Mouse (Mus musculus) left cerebral cortex, postnatal 4 days (tissue): ENCODE data around the gene Sars2. TPM values are rescaled to one million over a fixed set of nuclear protein-coding genes. Genes with fewer than 3 reads are reported as not detected.

Source experiments
- DNase-seq: peaks from one replicate; pipeline ENCODE4 v3.0.0-alpha.2; 2022
- intact Hi-C: fragments of 180-260 bp; cut with DNase I; formaldehyde crosslinking; loops from one replicate; pipeline ENCODE4 v1.15.1; 2025
- total RNA-seq, 2 experiments: library from RNA; stranded (reverse); gene quantifications; 2 replicates each; pipeline ENCODE4 v1.2.3; 2021

The Sars2 gene
- total RNA-seq, 2 experiments from 2014 or later, result 11.9 to 13.3 TPM

DNA sequence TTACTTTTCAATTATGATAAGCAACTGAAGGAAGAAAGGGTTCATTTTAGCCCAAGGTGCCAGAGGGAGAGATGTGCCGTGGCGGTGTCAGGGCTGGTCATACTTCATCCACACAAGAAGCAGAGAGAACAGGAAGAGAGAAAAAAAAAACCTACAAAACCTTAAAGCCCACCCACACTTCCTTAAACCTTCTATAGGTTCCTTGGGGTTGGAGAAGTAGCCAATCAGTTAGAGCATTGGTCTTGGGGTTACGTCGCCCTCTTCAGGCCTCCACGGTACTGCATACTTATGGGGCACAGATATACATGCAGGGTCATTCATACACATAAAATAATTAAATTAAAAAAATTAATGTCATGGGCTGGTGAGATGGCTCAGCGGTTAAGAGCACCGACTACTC lies 19.7 kb upstream of the Sars2 start:
- intact Hi-C loops, result loop anchor here (10.0 kb wide), 2 partner anchors 63 to 117 kb away; partner anchors contain the start of gene Rinl
- no peak for DNase-seq

DNA sequence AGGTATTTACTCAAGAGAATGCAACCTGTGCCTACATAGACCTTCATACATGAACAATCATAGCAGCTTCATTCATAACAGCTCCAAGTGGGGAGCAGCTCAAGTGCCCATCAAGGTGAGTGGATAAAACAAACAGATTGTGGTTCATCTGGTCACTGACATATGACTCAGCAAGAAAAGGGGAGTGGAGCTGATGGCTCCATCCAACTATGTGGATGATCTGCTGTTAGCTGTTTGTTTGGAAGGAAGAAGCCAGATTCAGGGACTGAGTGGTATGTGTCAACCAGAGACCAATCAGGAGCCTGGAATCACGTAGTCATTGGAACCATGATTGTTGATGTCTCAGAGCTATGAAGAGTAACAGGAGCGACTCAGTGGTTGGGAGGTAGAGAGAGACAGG lies 17.2 kb upstream of the Sars2 start:
- intact Hi-C loops, result loop anchor here (10.0 kb wide), 2 partner anchors 60 to 120 kb away; partner anchors contain the start of gene Rinl
- no peak for DNase-seq

DNA sequence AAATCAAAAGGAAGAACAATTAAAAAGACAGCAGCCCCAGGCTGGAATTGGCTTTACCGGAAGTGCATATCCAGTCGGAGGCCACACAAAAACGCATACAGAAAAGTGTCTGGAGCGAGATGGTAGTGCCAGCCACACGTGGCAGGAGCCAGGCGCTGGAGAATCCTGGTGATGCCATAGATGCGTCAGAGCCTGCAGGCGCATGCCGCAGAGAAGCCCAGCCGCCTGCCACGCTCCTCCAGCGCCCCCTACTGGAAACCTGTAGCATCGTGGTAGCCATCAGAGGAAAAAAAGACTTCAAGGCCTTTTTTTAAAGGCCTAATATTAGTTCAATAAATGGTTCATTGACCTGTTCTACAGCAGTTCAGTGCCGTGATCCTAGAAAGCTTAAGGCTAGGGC lies 15.2 kb upstream of the Sars2 start:
- DNase-seq, result peak; percentile 82
- intact Hi-C loops, result loop anchor here (10.0 kb wide), 2 partner anchors 58 to 122 kb away; partner anchors contain the start of gene Rinl

DNA sequence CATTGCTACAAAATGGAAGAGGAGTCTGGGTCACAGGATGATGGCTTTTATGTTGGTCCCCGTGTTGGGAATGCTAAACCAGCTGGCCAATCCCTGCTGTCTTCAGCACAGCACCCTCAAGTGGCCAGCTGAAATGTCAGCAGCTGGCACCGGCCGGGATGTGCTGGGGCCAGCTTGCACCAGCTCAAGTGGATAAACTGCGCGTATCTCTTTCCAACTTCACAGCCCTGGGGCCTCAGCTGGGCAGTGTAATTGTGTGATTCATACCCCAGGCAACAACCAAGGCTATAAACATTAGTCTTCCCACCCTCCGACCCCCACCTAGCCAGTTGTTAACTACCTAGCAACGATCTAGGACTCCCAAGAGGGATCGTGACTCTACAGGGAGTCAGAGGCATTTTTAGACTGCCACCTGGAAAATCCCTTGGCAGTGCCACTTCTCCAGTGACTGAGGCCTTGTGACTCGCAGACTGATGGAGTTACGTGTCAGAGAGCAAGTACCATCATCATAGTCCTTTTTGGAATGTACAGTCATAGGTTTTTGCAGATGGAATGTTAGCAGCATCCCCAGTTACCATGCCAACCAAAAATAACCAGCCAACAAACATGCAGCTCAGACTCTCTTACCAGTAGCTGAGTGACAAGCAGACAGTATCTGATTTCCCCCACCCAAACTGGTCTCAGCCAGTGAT lies 14.0 kb upstream of the Sars2 start:
- intact Hi-C loops, result loop anchor here (10.0 kb wide), 2 partner anchors 57 to 123 kb away; partner anchors contain the start of gene Rinl
- peak; percentile 49 for DNase-seq

DNA sequence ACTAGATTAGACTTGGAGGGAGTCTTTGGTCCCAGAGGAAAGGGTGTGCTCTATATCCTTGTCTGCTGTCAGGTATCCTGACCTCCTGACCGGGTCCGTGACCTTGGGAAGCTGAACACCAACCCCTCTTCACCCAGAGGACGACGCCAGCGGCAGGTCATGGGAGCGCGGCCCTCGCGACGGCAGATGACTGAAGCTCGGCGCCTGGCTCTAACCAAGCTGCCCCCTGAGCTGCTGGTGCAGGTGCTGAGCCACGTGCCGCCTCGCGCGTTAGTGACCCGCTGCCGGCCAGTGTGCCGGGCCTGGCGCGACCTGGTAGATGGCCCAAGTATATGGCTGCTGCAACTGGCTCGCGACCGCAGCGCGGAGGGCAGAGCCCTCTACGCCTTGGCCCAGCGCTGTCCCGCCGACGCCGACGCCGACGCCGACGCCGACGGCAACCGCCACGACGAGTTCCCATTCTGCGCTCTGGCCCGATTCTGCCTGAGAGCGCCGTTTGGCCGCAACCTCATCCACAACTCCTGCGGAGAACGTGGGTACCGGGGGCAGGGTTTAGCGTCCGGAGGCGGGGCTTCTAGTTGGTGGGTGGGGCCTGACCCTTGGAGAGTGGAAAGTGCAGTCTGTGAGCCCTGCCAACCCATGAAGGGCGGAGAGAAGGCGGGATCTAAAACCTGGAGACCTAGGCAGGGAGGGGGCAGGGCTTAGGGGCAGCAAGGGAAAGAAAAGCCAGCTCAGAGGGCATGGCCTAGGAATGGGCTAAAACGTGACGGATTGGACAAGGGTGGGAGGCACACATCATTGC lies 9.2 kb upstream of the Sars2 start:
- intact Hi-C loops, result no loop called here
- DNase-seq, result peak; percentile 73

DNA sequence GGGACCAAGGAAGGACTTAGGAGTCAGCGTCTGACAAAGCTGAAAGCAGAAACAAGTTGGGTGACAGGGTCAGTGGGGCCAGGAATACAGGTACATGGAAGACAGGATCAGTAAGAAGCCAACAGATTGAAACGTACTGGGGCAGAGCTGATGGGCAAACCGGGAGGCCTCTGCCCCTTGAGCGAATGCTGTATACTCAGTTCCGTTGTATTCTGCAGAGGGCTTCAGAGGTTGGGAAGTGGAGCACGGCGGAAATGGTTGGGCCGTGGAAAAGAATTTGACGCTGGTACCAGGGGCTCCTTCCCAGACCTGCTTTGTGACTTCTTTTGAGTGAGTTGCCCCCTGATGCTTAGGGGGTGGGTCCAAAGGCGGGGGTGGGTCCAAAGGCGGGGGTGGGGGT lies 8.6 kb upstream of the Sars2 start:
- DNase-seq, result no peak
- intact Hi-C loops, result no loop called here

DNA sequence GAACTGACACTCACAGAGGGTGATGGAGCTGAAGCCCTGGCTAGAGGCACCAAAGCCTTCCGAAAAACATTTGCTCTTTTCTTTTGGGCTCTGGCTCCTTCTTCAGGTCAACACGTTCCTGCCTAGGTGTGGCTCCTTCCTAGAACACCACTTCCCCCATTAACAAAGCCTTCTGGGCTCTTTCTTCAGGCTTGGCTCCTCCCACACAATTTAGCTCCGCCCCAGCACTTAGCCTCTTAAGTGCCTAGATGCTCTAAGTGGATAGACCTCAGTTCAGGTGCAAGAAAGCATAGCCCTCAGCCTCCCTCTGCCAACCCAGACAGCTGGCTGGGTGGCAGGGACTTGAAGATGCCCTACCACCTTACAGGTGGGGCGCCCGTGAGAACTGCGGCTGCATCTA lies 6.1 kb upstream of the Sars2 start:
- no peak for DNase-seq
- intact Hi-C loops, result no loop called here

DNA sequence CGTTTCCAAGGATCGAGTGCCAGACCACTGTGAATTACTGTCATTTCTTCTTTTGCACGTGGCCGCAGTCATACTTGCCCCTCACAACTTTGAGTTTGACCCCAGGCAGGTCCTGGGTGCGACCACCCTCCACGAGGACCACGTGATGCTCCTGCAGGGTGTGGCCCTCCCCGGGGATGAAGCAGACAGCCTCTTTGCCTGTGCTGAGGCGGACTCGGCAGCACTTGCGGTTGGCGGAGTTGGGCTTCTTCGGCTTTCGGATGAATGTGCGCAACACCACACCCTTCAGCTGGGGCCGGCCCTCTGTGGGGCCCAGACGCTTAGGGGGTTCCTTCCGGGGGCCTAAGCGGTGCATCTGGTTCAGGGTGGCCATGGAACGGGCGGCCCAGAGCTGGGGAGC lies 2.0 kb upstream of the Sars2 start:
- intact Hi-C loops, result no loop called here
- no peak for DNase-seq

DNA sequence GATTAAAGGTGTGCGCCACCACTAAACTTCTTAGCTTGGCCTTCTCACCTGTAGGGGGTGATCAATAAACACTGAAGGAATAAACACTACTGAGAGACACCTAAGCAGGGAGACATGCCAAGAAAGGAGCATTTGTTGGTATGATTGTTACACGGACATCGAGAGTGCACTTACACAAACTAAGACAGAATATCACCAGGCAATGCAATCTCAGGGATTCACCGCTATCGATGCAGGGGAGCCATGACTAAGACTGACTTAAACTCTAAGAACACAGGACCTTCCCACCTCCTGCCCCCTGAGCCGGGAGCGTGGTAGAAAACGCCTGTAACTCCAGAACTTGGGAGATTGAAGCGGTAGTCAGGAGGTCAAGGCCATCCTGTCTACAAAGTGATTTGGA lies 843 bp upstream of the Sars2 start:
- DNase-seq, result no peak
- intact Hi-C loops, result no loop called here

DNA sequence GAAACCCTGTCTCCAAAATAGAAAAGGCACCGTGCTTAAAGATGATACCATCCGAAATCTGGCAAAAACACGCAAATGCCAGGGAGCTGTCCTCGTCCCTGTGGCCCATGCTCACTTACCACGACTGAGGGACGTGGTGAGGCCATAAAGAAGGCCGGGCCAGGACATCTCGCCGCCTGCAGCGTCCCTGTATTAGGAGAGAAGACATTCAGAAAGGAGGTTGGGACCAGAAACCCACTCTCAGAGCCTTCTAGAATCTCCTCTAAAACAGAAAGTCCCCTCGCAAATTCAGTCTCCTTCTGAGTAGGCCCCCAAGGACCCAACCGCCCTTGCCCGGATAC lies 454 bp upstream of the Sars2 start:
- DNase-seq, result no peak
- intact Hi-C loops, result no loop called here

DNA sequence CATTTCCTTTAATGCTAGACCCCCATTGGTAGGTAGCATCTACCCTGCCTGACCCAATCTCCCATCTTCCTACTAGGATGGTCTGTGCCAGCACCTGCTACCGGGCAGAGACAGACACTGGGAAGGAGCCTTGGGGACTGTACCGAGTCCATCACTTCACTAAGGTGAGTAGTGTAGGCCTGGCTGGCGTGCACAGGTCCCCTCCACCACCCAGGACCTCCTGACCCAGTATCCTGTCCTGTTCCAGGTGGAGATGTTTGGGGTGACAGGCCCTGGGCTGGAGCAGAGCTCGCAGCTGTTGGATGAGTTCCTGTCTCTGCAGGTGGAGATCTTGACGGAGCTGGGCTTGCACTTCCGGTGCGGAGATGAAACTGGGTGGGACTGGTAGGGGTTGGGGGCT lies 8.1 kb downstream of the Sars2 start:
- no peak for DNase-seq
- intact Hi-C loops, result no loop called here

DNA sequence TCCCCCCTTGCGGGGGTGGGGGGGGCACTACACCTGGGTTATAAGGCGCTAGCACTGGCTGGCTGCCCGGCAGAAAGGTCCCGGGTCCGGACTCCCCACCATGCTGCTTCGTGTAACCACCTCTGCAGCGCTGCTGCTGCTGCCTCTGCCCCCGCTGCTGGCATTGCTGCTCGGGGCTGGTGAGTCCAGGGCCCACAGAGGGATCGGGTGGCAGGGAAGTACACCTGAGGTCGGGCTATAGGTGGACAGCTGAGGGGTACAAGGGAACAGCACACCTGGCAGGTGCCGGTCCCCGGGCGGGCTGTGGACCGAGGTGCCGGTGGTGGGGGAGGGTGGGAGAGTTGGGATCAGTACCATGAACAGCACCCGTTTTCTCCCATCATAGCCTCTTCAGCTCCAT lies 14.3 kb downstream of the Sars2 start, which contains the start of gene Ccer2:
TSS of gene Ccer2 (plus strand) at position 96 of the 400 bp plus-strand sequence.
- intact Hi-C loops, result no loop called here
- DNase-seq, result no peak

DNA sequence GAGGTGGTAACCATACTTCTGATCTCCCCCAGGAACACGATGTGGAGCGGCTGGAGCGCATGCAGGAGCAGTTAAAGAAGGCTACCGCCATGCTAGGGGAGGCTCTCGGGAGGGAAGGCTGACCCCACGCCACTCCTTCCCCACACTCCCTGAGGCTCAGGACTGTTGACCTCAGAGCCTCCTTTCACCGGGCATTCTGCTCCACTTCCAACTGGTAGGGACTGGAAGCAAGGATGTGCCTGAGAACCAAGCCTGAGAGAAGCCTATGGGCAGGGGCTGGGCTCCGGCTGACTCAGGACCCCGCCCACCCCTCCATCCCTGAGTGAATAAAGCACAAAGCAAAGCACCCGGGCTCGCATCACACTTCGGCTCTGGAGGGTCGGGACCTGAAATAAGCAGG lies 16.8 kb downstream of the Sars2 start:
- no peak for DNase-seq
- intact Hi-C loops, result no loop called here

DNA sequence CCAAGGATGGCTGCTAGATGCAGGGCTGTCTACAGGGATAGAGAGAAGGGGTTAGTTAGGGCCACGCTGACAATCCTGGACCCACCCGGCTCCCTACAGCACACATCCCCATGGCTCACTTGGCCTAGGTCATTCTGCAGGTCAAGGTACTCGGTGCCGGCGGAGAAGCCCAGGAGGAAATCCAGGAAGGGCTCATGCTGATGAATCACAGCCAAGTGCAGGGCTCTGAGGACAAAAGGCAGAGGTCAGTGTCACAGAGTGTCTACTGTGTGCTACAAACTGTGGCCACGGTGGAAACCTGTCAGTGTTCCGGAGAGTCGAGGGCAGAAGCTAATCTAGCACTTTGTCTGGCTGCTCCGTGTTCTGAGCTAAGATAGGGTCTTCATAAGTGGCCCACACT lies 20.1 kb downstream of the Sars2 start:
- no peak for DNase-seq
- intact Hi-C loops, result no loop called here

DNA sequence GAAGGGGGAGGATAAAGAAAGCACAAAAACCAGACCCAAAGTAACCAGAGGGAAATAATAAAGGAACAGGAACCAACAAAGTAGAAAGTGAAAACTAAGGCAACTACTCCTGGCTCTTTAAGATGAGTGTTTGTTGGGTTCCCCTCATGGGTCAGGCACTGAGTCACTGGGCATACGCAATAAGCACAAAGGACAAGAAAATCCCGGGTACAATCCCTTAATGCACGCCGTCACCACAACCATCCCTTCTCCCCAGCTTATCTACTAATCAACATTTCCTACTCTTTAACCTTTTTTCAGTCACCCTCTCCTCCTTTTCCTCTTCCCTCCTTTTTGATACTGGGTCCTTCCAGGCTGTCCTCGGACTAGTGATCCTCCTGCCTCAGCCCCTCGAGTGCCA lies 23.4 kb downstream of the Sars2 start:
- no peak for DNase-seq
- intact Hi-C loops, result no loop called here

DNA sequence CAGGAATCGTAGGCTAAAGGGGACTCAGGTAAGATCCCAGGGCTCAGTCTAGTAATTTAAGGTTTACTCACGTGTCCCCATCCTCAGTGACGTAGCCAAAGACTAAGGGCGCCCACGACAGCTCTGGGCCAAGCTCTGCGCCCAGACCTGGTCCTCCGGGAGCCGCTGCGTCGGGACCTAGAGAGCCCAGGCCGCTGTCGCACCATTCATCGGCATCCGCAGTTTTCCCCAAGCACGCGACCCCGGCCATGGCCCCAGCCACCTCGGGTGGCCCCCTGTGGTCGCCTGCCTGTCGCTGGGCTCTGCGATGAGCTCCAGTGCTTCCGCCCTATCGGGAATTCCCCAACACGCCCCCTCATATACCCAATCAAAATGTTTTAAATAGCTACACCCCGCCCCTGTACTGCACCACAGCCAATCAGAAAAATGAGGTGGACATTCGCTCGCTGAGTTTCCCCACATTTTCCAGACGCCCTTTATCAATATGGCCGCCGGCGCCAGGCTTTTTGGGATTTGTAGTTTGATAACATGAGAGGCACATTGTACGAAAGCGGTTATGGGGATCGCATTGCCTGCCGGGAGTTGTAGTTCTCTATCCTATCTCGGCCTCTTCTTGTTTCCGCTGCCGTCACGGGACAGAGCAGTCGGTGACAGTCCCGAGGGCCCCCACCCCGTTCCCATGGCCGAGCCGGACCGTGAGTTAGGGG lies 24.5 kb downstream of the Sars2 start, which contains the start of gene Sirt2:
TSS of gene Sirt2 (plus strand) at position 563 of the 707 bp plus-strand sequence.
- intact Hi-C loops, result no loop called here

DNA sequence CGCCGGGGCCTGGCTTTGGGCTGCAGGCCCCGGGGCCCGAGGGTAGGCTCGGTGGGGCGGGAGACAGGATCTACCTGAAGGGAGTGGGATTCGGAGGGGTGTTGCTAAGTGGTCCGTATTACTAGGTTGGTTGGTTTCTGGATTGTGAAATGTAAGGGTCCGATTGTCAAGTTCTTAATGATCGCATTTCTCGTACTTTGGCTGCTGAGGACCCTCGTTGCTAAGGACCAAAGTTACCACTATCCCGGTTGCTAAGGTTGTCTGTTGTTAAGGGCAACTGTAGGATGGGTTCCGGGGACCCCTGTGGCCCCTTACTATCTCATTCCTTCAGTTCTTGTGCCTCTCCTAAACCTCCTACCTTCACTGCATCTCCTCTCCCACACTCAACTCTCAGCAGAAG lies 25.1 kb downstream of the Sars2 start:
- no peak for DNase-seq
- intact Hi-C loops, result no loop called here

More for the DNA sequence above, 24.5 kb downstream of the Sars2 start, which contains the start of gene Sirt2:
- peak; percentile 97 for DNase-seq

DNA sequence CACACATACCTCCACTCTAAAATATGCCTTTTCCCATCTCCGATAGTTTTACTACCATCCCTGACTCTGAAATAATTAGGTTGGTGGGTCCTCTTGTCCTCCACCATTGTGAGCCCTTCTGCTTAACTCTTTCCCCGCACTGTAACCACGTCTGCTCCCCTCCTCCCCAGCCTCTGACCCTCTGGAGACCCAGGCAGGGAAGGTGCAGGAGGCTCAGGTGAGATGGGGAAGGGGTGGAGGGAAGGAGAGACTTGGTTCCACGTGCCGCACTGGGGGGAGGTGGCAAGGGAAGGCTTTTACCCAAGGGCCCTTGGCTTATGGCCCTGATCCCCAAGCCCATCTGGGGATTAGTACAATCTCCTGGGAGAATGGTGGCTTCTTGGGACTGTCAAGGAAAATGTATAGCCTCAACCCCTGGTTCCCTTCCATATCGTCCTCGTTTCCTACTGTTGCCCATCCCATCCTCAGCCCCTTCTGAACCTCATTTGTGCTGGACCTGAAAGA lies 25.7 kb downstream of the Sars2 start, which contains the start of gene Nfkbib:
TSS of gene Nfkbib (minus strand) at position 51 of the 504 bp plus-strand sequence.
- intact Hi-C loops, result no loop called here
- DNase-seq, result no peak

DNA sequence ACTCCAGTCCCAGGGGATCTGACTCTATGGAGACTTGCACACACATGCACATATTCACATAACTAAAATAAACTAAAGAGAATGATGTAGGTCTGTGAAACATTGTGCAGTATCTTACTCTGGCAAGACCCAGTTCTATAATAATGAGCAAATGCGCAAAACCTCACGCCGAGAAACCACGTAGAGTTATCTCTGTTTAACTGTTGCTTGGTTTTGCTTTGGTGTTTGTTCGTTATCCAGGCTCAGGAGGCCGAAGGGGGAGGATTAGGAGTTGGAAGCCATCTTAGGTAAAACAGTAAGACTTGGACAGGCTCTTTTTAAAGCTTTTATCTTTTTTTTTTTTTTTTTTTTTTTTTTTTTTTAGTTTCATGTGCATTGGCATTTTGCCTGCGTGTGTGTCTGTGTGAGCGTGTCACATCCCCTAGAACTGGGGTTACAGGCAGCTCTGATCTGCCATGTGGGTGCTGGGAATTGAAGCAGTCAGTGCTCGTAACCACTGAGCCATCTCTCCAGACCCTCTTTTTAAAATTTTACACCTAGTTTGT lies 27.7 kb downstream of the Sars2 start:
- no peak for DNase-seq
- intact Hi-C loops, result no loop called here

DNA sequence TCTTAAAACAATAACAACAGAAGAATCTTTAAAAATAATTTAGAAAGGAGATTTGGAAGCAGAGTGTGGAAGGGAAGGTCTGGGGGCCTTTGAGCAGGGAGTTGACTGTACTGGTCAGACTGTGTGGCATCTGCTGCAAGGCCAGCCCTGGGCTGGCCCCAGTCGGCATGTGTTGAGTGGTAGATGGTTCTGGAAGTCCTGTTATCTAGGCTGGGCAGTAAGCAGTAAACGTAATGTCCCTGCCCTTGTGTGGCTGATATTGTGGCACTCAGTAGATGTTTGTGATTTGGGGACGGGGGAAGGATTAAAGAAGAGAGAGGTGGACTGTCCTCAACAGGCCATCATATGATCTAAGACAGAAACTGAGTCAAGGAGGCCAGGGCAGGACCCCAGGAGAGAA lies 28.5 kb downstream of the Sars2 start:
- no peak for DNase-seq

DNA sequence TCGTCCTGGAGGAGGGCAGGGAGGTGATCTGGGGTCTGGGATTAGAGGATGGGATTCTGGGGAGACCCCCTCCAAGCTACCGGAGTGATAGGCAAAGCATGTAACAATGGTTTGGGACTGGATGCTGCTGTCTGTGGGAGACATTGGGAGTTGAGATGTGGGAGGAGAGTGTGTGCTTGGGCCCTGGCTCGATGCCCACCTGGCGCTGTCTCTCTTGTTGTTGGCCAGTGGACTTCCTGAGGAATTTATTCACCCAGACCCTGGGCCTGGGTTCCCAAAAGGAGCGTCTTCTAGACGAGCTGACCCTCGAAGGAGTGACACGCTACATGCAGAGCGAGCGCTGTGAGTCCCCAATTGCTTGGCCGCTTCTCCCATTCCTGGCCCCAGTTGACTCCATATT lies 30.1 kb downstream of the Sars2 start:
- intact Hi-C loops, result no loop called here
- DNase-seq, result peak; percentile 44

More for the DNA sequence above, 28.5 kb downstream of the Sars2 start:
- intact Hi-C loops, result no loop called here
